Mouse (Mus musculus): Measurements from ENCODE around the gene Rap1a.

Rap1a gene

DNA sequence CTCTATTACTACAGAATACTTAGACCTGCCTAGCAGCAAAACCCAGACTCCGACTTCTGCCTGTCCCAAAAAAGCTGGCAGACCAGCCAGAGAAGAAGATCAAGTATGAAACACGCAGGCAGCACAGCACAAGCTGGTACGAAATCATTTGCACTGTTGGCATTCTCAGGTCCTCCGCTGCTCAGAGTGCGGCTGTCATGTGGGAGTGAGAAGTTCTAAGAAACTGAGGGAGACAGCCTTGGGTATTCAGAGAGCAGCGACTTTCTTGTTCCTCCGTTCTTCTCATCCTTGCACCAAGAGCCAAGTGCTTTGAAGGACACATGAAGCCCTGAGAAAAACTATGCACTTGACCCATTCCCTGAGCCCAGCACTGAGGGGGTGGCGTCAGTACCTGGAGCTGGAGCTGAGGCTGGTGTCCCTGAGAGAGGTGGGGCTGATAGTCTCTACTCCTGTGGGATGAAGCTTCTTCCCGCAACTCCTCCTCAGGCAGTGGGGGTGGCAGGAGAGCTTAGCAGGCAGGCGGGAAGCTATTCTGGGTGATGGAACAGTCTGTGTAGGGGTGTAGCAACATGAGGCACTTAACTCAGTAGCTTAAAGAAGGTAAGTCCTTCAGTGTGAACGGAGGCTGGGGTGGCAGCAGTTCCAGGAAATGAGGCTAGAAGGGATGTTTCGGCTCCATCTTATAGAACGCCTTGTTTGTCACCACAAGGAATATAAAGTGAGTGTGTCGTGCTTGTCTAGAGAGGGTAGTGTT, 107.6 kb downstream of the Rap1a start:
- no peak for DNase-seq (ENCODE audit: low read depth, low spot score)

DNA sequence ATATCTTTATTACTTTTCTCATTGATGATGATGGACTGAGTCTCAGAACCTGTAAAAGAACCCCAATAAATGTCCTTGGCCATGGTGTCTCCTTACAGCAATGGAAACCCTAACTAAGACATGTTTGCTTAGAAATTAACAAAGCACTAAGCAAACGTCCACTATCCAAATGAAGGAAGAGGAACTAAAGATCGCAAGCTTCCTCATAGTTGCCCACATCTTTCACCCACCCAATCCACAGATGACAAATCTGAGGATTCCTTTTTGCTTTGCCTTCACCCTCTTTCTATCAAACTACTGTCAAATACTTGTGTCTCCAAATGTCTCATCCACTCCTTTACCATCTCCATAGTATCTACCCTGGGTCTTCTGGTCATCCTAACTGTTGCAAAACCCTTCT, 112.6 kb downstream of the Rap1a start:
- no peak for DNase-seq (ENCODE audit: low read depth, low spot score)

DNA sequence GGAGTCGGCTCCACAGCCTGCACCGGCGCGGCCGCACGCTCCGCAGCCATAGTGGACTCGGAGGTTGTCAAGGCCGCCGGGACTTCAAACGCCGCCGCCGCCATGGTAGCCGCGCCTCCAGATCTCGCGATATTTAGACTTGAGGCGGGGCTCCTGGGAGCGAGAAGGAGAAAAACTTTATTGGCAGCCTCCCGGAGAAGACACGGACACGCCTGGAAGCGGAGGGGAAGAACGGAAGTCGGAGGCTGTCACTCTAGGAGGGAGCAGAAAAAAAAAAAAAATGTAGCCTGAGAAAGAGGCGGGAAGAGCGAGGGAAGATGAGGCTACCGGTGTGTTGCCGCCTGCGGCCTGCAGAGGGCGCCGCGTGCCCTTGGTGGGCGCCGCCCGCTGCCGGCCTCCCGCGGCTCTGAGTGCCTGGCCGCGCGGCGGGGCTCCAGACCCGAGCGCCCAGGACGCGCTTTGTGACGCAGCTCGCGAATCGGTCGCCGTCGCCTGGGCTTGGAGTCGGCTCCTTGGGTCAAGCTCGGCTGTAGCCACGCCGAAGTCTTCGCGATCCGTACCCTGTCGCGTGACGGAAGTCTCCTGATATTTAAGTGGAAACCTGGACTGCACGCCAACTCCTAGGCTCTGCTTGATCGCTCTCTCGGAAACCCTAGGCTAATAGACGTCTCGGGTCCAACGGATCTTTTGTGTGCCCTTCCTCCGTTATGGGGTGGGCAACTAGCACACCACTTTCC, 113.6 kb downstream of the Rap1a start, which contains the start of gene Ddx20:
Gene Ddx20 (minus strand): TSS at position 251 of the 737 bp plus-strand sequence.
- DNase-seq (ENCODE audit: low read depth, low spot score): peak; percentile 95

DNA sequence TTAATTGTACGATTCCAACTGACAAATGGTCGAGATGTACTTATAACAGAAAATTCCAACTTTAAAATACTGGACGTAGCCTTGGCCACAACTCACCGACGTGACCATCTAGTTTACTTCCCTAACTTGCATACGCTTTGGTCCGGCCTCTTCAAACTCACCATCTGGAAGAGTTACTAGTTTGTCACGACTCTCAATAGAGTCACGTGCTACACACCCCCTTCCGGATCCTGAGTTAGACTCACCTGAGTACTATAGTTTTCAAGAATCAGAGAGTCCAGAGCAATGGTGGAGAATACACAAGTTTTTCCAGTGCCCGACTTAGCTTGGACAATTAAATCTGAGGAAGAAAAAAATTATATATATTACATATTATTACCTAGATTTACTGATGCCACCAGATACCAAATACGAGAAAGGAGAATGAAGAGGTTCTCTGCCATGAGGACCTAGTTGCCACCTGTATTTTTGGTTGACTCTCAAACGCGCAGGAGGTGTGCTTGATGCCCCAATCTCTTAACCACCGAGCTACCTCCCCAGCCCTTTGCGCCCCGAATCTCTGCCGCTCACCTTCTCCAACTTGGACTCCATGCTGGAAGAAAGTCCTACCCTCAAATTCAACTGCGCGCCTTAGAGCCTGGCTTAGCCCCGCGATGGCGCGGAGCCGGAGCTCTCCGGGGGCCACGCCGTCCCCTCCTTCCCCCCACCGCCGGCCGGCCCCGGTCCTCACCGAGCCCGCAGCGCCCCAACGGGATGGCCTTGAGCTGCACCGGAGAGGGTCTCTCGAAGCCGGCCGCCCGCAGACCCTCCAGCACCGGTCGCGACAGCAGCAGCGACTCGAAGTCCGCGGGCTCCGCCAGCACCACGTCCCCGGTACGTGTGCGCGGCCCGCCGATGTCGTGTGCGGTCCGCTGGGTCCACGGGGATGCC, 114.5 kb downstream of the Rap1a start:
- DNase-seq (ENCODE audit: low read depth, low spot score): no peak

GRCm38 (mm10) chr3:105680346-105680745, 120.8 kb downstream of the Rap1a start:
- no peak for DNase-seq (ENCODE audit: low read depth, low spot score)
